Mouse (Mus musculus) small intestine, adult 2 months (tissue): Measurements from ENCODE around the gene Armc6.

Experiments used
- CTCF ChIP-seq: fragments of 200-500 bp; IDR thresholded peaks from 2 replicates; pipeline ENCODE4 v1.5.1; 2012; ENCODE audit warnings: low read depth, mild to moderate bottlenecking, control low read depth, inconsistent platforms, low read length, moderate library complexity, mixed read lengths; ENCODE audit not compliant: insufficient replicate concordance, insufficient read length; ENCODE audit errors: extremely low read depth
- POLR2A ChIP-seq: fragments of 200-500 bp; IDR thresholded peaks from 2 replicates; pipeline ENCODE4 v1.6.1; 2012; ENCODE audit warnings: low read depth, mild to moderate bottlenecking, control low read depth, inconsistent platforms, low read length, moderate library complexity

DNA sequence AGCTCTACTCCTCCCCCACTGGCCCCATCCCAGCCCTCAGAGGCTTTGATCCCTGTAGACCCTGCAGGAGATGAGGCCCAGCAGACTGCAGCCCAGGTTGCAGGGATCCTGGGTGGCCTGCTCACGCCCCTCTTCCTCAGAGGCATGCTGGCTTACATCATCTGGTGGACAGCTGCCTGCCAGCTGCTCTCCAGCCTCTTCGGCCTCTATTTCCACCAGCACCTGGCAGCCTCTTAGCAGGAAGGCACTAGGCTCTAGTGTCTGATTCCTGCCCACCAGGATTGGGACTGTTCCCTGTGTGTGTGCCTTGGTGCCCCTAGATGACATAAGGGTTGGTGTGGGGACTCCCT is 52.4 kb downstream of the Armc6 start:
- TF ChIP-seq CTCF (no peak), POLR2A (no peak)
